Mouse (Mus musculus) 3134 (cell line): ENCODE results near the gene Pou2f2.

Experiments
- DNase-seq: peaks from one replicate; pipeline ENCODE4 v3.0.0-alpha.2; 2011; ENCODE audit warnings: low spot score; ENCODE audit not compliant: insufficient read length; ENCODE audit errors: extremely low read depth

The Pou2f2 gene

DNA sequence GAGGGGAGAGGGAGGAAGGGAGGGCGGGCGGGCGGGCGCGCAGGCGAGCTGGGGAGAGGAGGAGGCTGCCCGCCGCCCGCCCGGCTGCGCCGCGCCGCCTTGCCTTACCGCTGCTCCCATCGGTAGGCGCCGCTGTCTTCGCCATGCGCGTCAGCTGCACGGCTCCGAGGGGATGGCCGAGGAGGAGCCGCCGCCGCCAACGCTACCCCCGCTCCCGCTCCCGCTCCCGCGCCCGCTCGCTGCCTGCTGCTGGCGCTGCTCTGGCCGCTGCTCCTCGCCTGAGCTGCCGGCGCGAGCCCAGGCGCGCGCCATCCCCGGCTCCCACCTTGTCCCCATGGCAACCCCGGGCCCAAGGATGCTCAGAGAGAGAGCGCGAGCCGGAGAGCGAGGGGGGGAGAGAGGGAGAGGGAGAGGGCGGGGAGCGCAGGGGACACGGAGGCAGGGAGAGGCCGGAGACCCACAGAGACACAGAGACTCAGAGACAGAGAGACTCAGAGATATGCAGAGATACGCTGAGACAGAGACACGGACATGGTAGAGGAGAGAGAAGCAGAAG lies at the start of gene Pou2f2:
TSS of gene Pou2f2 (minus strand) at position 121 of the 556 bp plus-strand sequence.
- DNase-seq: no peak

GRCm38 (mm10) chr7:25227523-25228300 lies 48.2 kb upstream of the Pou2f2 start:
- DNase-seq: no peak

- no peak for DNase-seq
Observed at GRCm38 (mm10) chr7:25222275-25222967, 42.9 kb upstream of the Pou2f2 start.

- DNase-seq: peak; percentile 96
Observed at GRCm38 (mm10) chr7:25221102-25221883, 41.8 kb upstream of the Pou2f2 start, which contains the start of gene Zfp526. TSS of gene Zfp526 (plus strand) at chr7:25221425.

DNA sequence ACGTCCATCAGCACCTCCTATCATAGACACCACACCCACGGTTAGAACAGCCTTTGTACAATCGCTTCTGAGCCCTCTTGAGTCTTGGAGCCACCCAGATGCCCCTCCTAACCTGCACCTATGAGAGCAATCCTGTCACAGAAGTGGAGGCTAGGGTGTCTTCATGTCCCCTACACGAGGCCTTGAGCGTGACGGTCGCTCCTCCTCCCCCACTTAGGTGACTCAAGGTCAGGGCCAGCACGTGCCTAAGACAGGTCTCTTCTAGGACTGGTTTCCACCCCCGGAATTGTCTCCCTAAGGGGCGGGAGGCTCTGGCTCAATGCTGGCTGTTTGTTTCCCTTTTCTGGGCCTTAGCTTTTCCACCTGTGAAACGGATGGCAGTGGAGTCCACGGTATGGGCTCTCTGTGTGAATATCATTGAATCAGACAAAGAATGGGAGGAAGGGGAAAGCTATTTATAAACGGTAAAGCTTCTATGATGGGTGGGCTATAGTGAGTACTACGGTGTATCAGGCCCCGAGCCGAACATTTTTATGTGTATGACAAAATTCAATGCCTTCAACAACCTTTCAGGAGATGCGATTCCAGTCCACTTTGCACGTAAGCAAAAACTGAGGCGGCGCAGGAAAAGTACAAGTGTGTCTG lies 41.1 kb upstream of the Pou2f2 start, which contains the start of gene Dedd2:
TSS of gene Dedd2 (minus strand) at position 159 of the 645 bp plus-strand sequence.
- peak; percentile 41 for DNase-seq

DNA sequence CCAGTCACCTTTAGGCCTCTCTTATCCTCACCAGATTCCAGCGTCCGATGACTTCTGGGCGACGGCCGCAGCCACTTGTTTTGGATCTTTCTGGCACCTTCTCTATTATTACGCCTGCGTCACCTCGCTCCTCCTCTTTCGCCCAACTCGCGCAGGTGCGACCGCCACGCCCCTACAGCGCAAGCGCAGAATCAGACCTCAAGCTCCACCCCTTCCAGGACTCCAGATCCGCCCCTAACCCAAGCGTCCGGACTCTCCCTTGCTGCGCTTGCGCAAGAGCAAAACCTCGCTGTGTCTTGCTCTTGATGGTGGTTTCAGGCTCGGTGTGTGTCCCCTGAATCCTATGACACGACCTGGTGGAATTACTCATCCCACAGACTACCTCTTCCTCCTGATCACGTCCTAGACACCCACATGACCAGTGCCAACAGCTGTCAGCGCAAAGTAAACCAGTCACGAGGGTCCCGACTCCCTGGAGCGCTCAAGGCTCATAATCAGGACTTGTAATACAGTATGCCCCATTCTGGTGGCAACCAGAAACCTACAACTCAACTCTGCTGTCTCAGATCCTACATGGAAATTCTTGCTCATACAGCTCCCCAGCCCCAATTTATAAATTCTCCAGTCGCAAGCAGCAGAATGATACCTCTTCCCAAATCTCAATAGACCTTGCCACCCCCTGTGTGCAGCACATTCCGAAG lies 40.4 kb upstream of the Pou2f2 start:
- DNase-seq: peak; percentile 89

- no peak for DNase-seq
Observed at GRCm38 (mm10) chr7:25219416-25219750, 39.9 kb upstream of the Pou2f2 start.

- peak; percentile 82 for DNase-seq
Observed at GRCm38 (mm10) chr7:25218705-25219415, 39.3 kb upstream of the Pou2f2 start.

- DNase-seq: no peak
Observed at GRCm38 (mm10) chr7:25217653-25218395, 38.3 kb upstream of the Pou2f2 start.

GRCm38 (mm10) chr7:25214172-25214571 lies 34.6 kb upstream of the Pou2f2 start:
- no peak for DNase-seq

- no peak for DNase-seq
Observed at GRCm38 (mm10) chr7:25213099-25213498, 33.6 kb upstream of the Pou2f2 start.

- no peak for DNase-seq
Observed at GRCm38 (mm10) chr7:25210482-25210881, 31.0 kb upstream of the Pou2f2 start.

DNA sequence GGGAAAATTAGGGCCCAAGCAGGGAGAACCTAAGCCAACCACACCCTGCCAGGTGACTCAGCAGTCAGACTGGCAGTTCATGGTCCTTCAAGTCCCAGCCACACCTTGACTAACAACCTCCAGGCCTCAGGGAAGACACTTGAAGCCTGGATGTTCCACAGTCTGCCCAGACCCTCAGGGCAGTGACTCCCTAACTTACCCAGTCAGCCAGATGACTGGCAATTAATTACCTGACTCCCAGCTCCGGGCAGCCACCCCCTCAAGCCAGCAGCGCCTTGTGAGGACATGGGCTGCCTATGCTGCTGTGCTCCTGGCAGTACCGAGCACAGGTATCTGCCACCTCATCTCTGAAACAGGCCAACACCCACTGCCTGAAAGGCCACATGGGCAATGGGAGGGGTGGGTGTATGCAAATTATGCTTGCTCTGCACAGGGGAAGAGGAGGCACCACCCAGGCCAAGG lies 29.7 kb upstream of the Pou2f2 start:
- no peak for DNase-seq

DNA sequence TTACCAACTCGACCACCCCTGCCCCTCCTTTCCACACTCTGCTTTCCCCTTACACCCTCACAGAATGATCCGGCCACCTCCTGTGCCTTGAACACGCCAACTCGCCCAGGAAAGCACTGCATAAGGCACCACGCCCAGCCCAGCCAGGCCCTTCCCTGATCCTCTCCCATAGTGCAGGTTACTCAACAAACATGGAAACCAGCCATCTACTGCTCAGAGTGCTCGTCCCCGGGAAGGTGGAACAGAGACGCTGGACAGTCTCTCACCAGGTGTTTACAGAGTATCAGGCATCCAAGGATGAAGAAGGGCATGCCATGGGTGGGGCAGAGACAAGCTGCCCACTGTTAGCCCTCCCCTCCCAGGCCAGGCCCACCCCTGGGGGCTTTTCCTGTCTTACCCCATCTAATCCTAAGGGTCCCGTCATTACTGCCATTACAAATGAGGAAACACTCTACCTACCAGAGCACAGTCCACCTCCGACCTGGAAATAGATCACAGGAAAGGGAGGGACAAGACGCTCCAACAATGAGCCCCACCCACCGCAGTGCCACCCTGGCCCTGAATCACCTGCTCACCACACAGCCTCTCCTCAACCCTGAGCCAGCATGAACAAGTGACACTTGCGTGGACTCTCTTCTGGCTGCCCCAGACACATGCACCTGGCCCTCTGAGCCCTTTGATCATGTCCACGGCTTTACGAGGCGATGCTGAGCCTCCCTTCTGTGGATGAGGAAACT lies 26.7 kb upstream of the Pou2f2 start:
- no peak for DNase-seq

DNA sequence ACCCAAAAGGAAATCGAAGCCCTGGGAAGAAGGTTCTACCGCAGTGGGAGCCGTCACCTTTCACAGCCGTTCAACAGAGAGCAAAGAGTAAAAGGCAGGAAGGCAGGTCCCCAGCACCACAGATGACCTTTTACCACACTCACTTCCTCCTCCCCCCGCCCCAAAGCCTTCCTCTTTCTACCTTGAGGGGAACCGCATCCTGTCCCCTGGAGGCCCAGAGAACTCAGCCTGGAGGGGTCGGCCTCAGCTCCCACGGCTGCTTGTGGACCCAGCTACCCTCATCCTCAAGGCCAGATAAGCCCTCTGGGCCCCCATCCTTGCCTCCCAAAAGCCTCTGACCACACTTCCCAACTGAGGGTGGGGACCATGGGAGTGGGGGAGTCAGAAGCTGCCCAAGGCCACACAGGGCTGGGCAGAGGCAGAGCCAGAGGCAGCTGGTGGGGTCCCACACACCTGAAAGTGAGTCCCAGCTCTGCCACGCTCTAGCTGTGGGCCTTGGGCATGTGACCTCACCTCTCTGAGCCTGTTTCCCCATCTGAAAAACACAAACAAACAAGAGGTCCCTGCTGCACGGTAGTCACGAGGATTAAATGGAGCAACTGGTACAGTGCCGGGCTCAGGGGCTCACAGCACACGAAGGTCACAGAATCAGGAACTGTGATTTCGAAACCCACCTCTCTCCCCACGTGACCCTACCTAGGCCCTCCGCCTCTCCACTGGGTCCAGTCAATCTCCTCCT lies 26.0 kb upstream of the Pou2f2 start:
- no peak for DNase-seq

GRCm38 (mm10) chr7:25203624-25204023 lies 24.1 kb upstream of the Pou2f2 start:
- no peak for DNase-seq

GRCm38 (mm10) chr7:25197384-25198018 lies 18.0 kb upstream of the Pou2f2 start:
- DNase-seq: peak; percentile 54
